Mouse (Mus musculus): ENCODE measurements at regions not wholly inside any gene's neighbourhood (a gene's known extent, or its start where the extent isn't known, plus 50 kb on each side); places are given as distances from the start of the nearest gene placed in this dataset.

DNA sequence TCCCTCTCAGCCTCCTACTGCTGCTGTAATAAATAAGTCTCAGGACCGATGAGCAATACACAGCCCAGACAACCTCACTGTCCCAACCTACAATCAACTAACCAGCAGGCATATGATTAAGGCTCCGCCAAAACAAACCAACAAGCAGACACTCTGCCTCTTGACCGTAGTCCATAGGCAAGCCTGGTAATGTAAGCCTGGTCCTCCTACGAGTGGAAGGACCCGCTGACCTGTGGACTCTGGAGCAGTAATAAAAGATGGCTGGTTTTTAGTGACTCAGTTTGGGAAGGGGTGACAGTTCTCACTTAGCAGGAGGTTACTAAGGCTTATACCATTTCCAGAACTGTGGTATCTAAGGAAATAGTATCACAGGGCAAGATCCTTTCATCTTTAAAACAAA, 53.4 kb downstream of the Gm47996 start:
- no peak for DNase-seq

DNA sequence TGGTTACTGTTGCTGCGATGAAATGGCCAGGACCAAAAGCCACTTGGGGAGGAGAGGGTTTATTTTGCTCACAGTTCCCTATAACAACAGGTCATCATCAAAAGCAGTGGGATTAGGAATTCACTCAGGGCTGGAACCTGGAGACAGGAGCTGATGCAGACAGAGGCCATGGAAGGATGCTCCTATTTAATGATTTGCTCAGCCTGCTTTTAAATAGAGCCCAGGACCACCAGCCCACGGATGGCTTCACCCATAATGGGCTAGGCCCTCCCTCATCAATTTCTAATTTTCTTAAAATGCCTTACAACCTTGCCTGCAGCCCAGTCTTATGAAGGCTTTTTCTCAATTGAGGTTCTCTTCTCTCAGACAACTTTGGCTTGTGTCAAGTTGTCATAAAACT, 53.9 kb downstream of the Gm47996 start:
- no peak for DNase-seq

DNA sequence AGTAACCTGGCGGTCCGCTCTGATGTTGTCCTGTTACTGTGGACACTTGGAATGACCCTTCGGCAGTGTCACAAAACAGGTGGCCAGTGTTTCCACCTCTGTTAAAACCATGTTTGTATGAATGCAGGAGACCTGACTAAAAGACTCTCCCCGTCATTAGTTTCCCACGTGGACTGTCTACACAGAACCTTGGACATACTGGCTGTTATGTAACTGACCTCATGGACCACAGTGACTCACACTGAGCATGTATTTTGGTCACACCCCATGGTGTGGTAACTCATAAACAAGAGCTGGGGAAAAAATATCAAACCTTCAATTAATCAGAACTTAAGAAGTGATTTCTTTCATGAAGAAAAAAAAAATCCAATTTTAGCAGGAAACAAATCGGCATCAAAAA, 54.9 kb downstream of the Gm47996 start:
- no peak for DNase-seq

DNA sequence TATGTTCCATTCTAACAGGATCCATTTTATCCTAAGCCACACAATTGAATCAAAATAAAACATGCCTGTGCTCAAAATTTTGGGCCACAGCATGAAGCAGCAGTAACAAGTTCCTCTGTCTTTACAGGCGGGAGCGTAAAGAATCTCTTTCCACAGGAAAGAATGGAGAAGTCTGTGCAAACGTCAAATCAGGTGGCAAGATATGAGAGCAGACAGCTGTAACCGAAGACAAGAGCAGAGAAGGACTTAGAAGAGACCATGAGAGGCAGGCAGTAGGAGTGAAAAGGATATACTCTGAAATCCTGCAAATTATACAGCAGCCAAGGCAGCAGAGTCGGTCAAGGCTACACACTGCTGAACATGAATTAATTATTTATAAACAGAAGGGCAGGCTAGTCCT, 55.7 kb downstream of the Gm47996 start:
- no peak for DNase-seq

DNA sequence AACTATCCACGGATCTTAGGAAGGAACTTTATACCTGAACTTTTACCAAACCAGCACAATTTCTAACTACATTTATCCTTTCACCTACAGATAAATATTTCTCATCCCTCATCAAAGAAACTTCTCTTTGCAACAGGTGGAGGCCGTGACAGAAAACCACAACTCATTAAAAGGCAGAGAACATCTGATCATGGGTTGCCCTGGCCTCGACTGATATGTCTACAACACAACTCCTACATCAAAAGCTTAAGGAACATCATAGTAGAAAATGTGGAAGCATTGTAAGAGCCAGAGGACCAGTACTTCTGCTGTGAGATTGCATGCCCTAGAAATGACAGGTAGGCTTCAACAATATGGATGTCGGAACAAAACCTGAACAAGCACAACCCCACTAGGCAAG, 56.8 kb downstream of the Gm47996 start:
- DNase-seq = no peak

DNA sequence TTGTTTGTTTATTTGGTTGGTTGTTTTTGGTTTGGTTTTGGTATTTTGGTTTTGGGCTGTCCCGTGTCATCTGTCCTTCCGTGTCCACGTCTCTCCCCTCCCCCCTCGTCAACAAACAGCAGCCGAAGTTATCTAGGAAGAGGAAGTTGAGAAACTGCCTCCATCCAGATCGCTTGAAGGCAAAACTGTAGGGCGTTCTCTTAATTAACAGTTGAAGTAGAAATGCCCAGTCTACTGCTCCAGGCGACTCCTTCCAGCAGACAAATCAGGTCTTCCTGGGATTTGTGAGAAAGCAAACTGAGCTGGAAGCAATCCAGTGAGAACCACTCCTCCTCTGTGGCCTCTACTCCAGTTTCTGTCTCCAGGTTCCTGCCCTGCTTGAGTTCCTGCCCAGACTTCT, 60.8 kb downstream of the Gm47996 start:
- no peak for DNase-seq

DNA sequence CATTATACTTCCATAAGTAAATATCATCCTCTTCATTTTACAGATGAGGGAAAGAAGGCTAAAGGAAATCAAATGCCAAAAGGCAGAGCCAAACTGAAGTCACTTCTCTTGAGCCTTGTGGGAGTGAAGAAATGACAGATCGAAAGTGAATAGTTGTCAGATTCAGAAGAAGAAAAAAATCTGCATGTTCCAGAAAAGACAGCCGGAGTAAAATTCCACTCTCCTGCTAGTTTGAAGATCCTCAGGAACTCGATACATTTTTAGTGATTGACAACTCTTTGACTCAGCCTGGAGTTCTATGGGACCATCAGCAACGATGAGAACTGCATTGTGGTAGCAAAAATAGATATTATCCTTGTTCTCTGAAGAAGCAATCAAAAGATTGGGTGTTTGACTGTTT, 64.4 kb downstream of the Gm47996 start:
- DNase-seq = no peak

DNA sequence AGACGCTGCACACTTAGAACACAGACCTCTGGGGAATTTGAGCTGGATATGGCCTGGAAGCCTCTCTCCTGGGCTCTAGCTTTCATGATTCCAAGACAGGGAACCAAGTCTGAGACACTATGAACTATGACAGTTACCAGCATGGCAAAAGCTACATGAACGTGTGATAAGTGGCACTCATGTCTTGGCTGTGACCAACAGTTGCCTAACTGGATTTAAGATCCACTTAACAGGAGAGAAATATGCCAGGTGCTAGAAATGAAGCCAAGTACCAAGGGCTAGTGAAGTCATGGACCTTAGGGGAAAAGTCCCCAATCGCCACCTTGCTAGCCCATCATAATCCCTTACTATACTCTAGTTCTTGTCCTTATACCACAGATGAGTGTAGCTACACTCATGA, 65.7 kb downstream of the Gm47996 start:
- DNase-seq = no peak

DNA sequence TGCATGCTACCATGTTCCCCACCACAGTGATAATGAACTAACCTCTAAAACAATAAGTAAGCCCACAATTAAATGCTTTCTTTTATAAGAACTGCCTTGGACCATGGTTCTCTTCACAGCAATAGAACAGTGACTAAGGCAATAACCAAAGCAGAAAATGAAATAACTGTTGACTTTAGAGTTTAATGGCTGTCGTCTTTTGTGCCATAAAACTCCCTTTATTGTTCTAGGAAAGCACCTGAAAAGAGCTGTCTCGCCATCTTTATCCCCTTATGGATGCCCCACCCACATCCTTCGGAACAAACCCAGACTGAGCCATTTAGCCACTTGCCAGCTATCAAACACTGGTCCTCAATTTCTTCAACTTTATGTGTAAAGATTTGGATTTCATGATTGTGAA, 64.3 kb upstream of the Ivns1abp start:
- no peak for DNase-seq

DNA sequence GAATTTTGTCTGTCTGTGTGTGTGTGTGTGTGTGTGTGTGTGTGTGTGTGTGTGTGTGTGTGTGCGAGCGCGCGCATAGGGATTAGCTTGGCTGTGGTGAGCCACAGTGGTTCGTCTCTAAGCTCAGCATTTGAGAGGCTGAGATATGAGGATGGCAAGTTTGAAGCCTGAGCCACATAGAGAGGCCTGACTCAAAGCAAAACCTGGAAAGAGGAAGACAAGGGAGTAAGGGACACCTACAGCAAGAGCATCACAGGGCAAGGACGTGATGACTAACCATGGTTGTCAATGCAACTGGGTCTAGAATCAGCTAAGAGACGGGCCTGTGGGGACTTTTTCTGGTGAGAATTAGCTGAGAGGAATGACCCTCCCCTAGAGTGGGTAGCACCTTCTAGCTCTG, 59.2 kb upstream of the Ivns1abp start:
- no peak for DNase-seq

DNA sequence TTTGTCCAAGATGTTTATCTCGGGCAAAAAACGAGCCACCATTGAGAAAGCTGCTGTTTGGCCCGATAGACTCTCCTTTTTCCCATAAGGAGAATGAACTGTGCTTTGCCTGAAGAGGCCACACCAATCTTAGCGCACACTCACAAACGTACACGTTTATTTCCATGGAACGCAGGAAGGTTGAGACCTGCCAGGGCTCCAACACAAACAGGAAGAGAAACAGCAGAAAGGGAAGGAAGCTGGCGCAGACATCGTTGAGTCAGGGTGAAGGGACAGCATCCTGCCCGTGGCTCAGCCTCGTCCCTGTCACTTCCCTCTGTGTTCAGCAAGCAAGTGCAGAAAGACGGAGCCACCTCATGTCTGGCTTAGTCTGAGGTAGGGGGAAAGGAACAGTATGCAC, 56.8 kb upstream of the Ivns1abp start:
- peak; percentile 8 to 11 for DNase-seq

DNA sequence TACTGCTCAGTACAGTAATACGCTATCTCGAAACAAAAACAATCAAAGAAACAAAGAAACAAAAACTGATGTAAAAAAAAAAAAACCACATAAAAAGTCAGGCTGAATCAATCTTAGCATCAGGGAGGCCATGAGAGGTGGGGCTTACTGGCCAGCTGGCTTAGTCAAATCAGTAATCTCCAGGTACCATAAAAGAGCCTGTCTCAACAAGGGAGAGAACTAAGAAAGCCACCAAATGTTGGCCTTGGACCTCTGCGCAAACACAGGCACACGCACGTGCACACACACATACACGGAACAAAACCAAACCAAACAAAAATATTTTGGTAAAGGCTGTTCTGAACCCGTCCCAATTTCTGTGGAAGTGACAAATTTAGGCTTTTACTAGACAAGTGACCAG, 55.2 kb upstream of the Ivns1abp start:
- no peak for DNase-seq

DNA sequence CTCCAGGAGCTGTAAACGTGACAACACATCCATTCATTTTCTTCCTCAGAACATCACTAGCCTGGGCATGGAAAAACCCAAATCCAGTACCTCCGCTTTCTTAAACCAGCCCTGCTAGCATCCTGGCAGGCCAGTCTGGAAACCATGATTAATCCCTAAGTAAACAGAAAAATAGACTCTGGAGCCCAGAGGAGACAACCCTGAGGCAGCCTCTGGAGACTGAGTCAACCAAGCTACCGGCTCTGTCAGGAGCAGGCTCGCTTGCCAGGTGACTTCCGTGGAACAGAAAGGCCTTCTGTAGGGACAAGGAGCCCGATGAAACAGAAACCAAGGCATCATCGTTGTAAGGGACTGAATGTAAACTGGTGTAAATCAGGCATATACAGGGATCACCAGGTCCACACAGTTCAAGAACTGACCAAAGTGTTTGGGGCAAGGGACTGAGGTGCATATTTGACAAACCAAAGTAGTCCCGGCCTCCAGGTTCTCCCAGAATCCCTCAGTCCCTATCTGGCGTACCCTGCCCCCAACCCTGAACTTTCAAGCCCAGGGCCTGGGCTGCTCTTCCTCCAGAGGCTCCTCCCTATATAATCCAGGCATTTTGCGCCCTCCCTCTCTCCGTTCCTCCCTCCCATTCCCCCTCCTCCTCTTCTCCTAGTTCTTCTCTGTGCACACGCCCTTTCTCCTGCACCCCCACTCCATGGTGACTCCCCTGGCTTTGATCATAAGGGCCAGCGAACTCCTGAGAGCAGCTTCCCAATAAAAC, 54.6 kb upstream of the Ivns1abp start:
- DNase-seq = no peak

DNA sequence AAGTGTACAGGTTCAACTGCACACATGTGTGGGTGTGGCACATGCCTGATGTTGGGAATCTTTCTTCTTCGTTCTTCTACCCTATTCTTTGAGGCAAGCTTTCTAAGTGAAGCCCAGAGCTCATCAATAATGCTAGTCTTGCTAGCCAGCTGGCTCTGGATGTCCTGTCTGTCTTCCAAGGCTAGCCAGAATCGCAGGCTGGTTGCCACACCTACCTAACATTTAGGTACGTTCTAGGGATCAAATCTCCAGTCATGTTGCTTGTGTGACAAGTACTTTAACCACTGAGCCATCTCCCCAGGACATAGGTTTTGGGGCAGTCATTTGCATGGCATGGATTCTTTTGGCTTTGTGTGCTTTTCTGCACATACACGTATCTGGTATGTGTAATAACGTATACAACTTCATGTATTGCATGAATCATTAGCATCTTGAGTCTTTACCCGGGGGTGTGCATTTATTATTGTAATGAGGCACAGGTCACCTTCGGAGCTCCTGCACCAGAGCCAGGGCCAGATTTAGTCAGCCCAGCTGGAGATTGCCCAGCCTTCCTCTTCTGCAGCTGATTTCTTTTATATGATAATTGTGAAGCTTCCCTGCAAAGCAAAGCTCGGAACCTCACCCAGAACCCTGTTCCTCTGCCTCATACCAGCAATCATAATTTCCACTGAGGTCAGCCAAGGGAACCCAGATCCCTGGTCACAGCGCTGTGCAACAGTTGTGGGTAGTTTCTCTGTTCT, 50.8 kb upstream of the Ivns1abp start:
- DNase-seq = no peak
